Mouse (Mus musculus) myocyte (in vitro differentiated cells): ENCODE data around the gene Rps27. TPM values are rescaled to one million over a fixed set of nuclear protein-coding genes. Genes with fewer than 3 reads are reported as not detected.

Experiments
- H3K27me3 ChIP-seq: one replicate; pipeline ENCODE4 v1.6.1; 2011; ENCODE audit not compliant: control insufficient read depth, insufficient read depth, insufficient read length
- H3K36me3 ChIP-seq: one replicate; pipeline ENCODE4 v1.6.1; 2011; ENCODE audit not compliant: control insufficient read depth, insufficient read depth
- H3K4me2 ChIP-seq: one replicate; pipeline ENCODE4 v1.6.1; 2011; ENCODE audit warnings: low read depth, control low read depth
- H3K4me3 ChIP-seq: one replicate; pipeline ENCODE4 v1.5.1; 2011; ENCODE audit warnings: mild to moderate bottlenecking, control low read depth, moderate library complexity
- H3K79me2 ChIP-seq: one replicate; pipeline ENCODE4 v1.6.1; 2011; ENCODE audit not compliant: control insufficient read depth, insufficient read depth
- H3ac ChIP-seq: one replicate; pipeline ENCODE4 v1.6.1; 2011; ENCODE audit not compliant: control insufficient read depth, insufficient read length
- CEBPB ChIP-seq: IDR thresholded peaks from 2 replicates; pipeline ENCODE4 v1.6.1; 2011; ENCODE audit warnings: mild to moderate bottlenecking, moderate library complexity; ENCODE audit not compliant: poor library complexity, insufficient read depth, severe bottlenecking
- E2F4 ChIP-seq: IDR thresholded peaks from one replicate; pipeline ENCODE4 v1.6.1; 2011; ENCODE audit warnings: mild to moderate bottlenecking, control low read depth, moderate library complexity; ENCODE audit not compliant: insufficient read depth
- MAX ChIP-seq: IDR thresholded peaks from one replicate; pipeline ENCODE4 v1.6.1; 2011; ENCODE audit warnings: low read depth, mild to moderate bottlenecking, control low read depth
- MYOD1 ChIP-seq, 3 experiments: IDR thresholded peaks; one replicate each; pipeline ENCODE4 v1.6.1; 2011; ENCODE audit warnings: control low read depth in 2 of 3, low read depth in 2 of 3, mild to moderate bottlenecking in 2 of 3, moderate library complexity in 1 of 3; ENCODE audit not compliant: insufficient read length in 2 of 3, control insufficient read depth in 1 of 3
- MYOG ChIP-seq, 3 experiments: IDR thresholded peaks; one replicate each; pipeline ENCODE4 v1.6.1; 2011; ENCODE audit warnings: control low read depth in 2 of 3, low read depth in 2 of 3, mild to moderate bottlenecking in 2 of 3; ENCODE audit not compliant: insufficient read length in 2 of 3, control insufficient read depth in 1 of 3, insufficient read depth in 1 of 3
- POLR2A ChIP-seq: IDR thresholded peaks from one replicate; pipeline ENCODE4 v1.6.1; 2011; ENCODE audit warnings: low read depth, mild to moderate bottlenecking, control low read depth, moderate library complexity; ENCODE audit not compliant: insufficient read length
- POLR2AphosphoS2 ChIP-seq: IDR thresholded peaks from one replicate; pipeline ENCODE4 v1.6.1; 2011; ENCODE audit warnings: low read depth, control low read depth; ENCODE audit not compliant: insufficient read length
- REST ChIP-seq: IDR thresholded peaks from one replicate; pipeline ENCODE4 v1.6.1; 2011; ENCODE audit warnings: mild to moderate bottlenecking, control low read depth, moderate library complexity; ENCODE audit not compliant: insufficient read depth, insufficient read length
- SRF ChIP-seq: IDR thresholded peaks from one replicate; pipeline ENCODE4 v1.6.1; 2011; ENCODE audit warnings: low read depth; ENCODE audit not compliant: control insufficient read depth, insufficient read length
- TCF12 ChIP-seq: IDR thresholded peaks from one replicate; pipeline ENCODE4 v1.6.1; 2011; ENCODE audit warnings: mild to moderate bottlenecking, control low read depth; ENCODE audit not compliant: poor library complexity, insufficient read depth, severe bottlenecking
- TCF3 ChIP-seq: IDR thresholded peaks from one replicate; pipeline ENCODE4 v1.6.1; 2011; ENCODE audit warnings: low read depth, control low read depth; ENCODE audit not compliant: insufficient read length
- USF1 ChIP-seq: IDR thresholded peaks from one replicate; pipeline ENCODE4 v1.6.1; 2011; ENCODE audit warnings: low read depth, mild to moderate bottlenecking, control low read depth, moderate library complexity
- polyA plus RNA-seq: library from polyadenylated mRNA; unstranded; fragments of >200 nt; fragmentation: generic; extraction: Trizol; gene quantifications from one replicate; pipeline ENCODE4 v1.2.1, GENCODE M21; 2012; ENCODE audit warnings: missing spikeins

The Rps27 gene
- polyA plus RNA-seq, 1 experiment = 3,699 TPM

DNA sequence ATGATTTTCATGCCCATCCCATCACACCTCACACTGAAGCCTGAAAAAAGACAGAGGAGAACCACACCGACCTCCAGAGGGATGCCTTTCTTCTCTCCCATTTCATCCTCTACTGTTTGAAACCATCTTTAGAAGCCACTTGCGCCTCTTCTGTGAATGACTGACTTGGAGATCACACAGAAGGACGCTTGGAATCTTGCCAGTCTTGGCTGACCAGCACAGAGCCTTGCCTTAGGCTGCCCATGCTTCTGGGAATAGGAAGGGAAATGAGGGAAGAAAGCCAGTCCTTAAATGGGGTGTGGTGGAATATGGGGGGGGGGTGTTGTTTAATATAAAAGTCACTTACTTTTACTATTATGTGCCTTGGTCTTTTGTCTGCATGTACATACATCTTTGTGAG, 29.9 kb downstream of the Rps27 start:
- Histone ChIP-seq H3K4me3 (no peak overlapping the region), H3K4me2 (no peak overlapping the region), H3K79me2 (no peaks in the 10 kb centered on the region), H3K27me3 (no peaks in the 10 kb centered on the region), H3ac (no peak overlapping the region), H3K36me3 (no peaks in the 10 kb centered on the region)
- TF ChIP-seq TCF12 (no peak), TCF3 (no peak), USF1 (no peak), SRF (no peak), MYOD1 (IDR thresholded peaks at IDR 0.05; ENCODE audit: control insufficient read depth in 1 of 3, insufficient read length in 2 of 3, low read depth in 2 of 3) (no peak), POLR2AphosphoS2 (no peak), REST (no peak), MYOG (IDR thresholded peaks at IDR 0.05; ENCODE audit: control insufficient read depth in 1 of 3, insufficient read depth in 1 of 3, insufficient read length in 2 of 3, low read depth in 2 of 3) (no peak), CEBPB (no peak), POLR2A (no peak), MAX (no peak), E2F4 (no peak)

DNA sequence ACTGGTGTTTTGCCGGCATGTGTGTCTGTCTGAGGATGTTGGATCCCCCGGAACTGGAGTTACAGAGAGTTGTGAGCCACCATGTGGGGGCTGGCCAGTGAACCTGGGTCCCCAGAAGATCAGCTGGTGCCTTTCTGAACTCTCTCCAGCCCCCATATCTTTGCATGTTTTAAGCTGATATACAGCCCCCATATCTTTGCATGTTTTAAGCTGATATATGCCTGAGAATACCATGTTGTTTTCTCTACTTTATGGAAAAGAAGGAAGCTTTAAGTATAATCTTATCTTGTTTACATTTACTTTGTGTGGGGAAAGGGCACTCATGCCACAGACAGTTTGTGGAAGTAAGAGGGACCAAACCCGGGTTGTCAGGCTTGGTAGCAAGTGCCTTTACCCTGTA, 33.9 kb downstream of the Rps27 start:
- no peaks in the 10 kb centered on the region for H3K36me3 ChIP-seq
- H3K79me2 ChIP-seq = no peaks in the 10 kb centered on the region
- H3ac ChIP-seq = no peak overlapping the region
- TF ChIP-seq SRF = no peak
- no peak for TF ChIP-seq MAX
- TF ChIP-seq E2F4 = no peak
- TF ChIP-seq MYOG (IDR thresholded peaks at IDR 0.05; ENCODE audit: control insufficient read depth in 1 of 3, insufficient read depth in 1 of 3, insufficient read length in 2 of 3, low read depth in 2 of 3) = no peak
- no peak for TF ChIP-seq POLR2A
- TF ChIP-seq TCF3 = no peak
- no peak for TF ChIP-seq REST
- TF ChIP-seq CEBPB = no peak
- TF ChIP-seq USF1 = no peak
- no peak for TF ChIP-seq MYOD1 (IDR thresholded peaks at IDR 0.05; ENCODE audit: control insufficient read depth in 1 of 3, insufficient read length in 2 of 3, low read depth in 2 of 3)
- TF ChIP-seq TCF12 = no peak
- no peak for TF ChIP-seq POLR2AphosphoS2
- H3K4me2 ChIP-seq = no peak overlapping the region
- no peaks in the 10 kb centered on the region for H3K27me3 ChIP-seq
- no peak overlapping the region for H3K4me3 ChIP-seq

Other genes starting within 250 kb of the Rps27 start
- 400 TPM for gene Hax1, start 214.9 kb downstream of the Rps27 start, polyA plus RNA-seq
- gene 4933434E20Rik, start 162.0 kb downstream of the Rps27 start, polyA plus RNA-seq = 83.8 TPM
- gene Ubap2l, start 161.0 kb downstream of the Rps27 start, polyA plus RNA-seq = 77.5 TPM
- gene Tpm3, start 141.0 kb downstream of the Rps27 start, polyA plus RNA-seq = 290 TPM
- 0.35 TPM for gene Nup210l, start 109.5 kb downstream of the Rps27 start, polyA plus RNA-seq
- gene Rab13, start within 50 bp of the Rps27 start, polyA plus RNA-seq = 28.1 TPM
- 39.9 TPM for gene Jtb, start 17.9 kb upstream of the Rps27 start, polyA plus RNA-seq
- 0.22 TPM for gene Creb3l4, start 29.9 kb upstream of the Rps27 start, polyA plus RNA-seq
- gene Slc39a1, start 34.5 kb upstream of the Rps27 start, polyA plus RNA-seq = 111 TPM
- gene Crtc2, start 40.5 kb upstream of the Rps27 start, polyA plus RNA-seq = 19.9 TPM
- gene Dennd4b, start 51.5 kb upstream of the Rps27 start, polyA plus RNA-seq = 6.6 TPM
- 14.7 TPM for gene Gatad2b, start 79.5 kb upstream of the Rps27 start, polyA plus RNA-seq
- 3.4 TPM for gene Slc27a3, start 176.3 kb upstream of the Rps27 start, polyA plus RNA-seq
- 24.2 TPM for gene Ints3, start 220.0 kb upstream of the Rps27 start, polyA plus RNA-seq